Mouse (Mus musculus): ENCODE data around the gene Fancl.
"Not testable (repeated sequence)": the region's sequence is repeated elsewhere in the genome, so short reads cannot be mapped to it uniquely, and the experiment has no call there.

The Fancl gene

GRCm38 (mm10) chr11:26385971-26386370 lies at the start of gene Fancl:
Gene Fancl (plus strand): TSS chr11:26386135.
- DNase-seq (ENCODE audit: low spot score) = no peak

GRCm38 (mm10) chr11:26336848-26337247 lies 49.1 kb upstream of the Fancl start:
- no peak for DNase-seq (ENCODE audit: low spot score)

GRCm38 (mm10) chr11:26370176-26370575 lies 15.8 kb upstream of the Fancl start:
- DNase-seq (ENCODE audit: low spot score) = not testable (repeated sequence)

- not testable (repeated sequence) for DNase-seq (ENCODE audit: low spot score)
Observed at GRCm38 (mm10) chr11:26371980-26372379, 14.0 kb upstream of the Fancl start.

DNA sequence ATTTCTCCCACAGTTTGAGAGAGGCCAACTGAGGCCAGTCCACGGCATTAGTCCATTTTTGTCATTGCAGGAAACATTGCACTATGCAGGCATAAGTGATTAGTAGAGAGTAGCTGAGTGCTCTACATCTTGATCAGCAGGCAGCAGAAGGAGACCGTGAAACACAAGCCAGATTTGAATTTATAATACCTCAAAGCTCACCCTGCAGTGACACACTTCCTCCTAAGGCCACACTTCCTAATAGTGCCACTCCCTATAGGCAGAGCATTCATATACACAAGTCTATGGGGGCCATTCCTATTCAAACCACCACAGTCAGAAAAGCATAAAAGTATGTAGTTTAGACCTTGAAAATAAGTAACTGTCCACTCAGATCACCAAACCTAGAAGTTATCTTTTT lies 11.8 kb upstream of the Fancl start:
- no peak for DNase-seq (ENCODE audit: low spot score)

DNA sequence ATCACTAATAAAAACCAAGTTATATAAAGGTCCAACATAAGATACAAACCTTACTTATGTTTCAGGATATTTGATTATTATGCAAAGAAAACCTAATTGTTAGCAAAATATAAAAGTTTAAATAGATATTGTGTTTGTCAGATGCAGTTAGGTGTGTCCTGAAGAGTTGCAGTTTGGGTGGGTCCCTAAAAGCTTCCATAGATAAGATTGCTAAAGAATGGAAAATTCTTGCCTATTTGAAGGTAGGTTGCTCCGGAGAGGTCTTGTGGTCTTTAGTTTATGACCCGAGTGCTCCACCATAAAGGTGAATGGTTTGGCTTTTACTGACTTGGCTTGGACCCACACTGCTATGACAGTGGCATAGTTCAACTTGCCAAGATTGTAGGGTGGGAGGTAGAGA lies 7.9 kb upstream of the Fancl start:
- no peak for DNase-seq (ENCODE audit: low spot score)

DNA sequence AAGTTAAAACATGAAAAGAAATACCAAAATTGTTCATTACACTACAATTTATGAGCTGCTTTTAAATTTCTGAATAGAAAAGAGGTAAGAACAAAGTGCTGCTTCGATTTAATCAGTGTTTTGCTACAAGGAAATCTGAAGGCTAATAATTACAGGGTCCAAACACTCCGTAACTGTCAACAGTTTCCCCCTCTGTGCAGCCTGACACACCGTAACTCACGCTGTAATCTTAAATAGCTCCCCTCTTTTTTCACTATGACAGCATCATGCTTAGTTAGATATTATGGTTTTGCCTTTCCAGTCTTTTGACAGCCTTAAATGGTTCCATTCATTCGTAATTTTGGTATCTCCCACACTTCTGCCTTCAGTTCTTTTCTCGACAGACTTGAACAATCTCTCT lies 4.4 kb upstream of the Fancl start:
- DNase-seq (ENCODE audit: low spot score) = no peak

DNA sequence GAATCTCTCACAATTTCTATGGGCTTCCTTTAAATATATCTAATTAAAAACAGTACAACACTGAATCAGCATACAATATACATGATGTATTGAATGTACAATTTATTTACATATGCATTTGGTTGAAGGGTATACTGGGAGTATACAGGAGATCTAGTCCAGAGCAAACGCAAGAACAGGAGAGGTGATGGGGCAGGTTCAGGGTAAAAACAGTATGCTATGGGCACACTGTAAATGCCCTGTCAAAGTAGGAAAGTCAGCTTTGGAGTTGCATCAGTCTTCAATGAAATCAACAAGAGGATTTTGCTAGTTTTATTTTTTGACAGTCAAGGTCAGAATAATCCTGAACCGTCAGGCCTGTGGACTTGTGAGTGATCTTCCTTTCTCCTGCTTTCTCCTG lies 743 bp downstream of the Fancl start:
- no peak for DNase-seq (ENCODE audit: low spot score)

DNA sequence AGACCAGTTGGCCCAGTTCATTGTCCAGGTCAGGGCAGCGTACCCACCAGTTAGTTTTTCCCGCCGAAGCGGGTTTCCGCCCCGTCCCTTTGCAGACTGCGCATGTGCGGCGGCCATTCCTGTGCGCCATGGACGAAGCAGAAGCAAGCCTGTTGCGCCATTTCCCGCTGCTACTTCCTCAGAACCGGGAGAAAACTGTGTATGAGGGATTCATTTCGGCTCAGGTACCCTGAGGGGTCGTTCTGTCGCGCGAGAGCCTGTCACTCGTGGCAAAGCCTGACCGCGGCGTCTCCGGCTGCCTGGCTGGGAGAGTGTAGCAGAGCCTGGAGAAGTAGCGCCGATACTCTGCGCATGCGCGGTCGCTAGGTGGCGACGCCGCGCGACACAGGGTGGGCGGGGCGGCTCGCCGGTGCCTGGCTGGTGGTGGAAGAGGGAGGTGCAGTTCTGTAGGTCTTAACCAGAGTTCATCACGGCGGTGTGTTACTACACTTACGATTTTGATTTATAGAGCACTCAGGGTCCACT lies 1.2 kb downstream of the Fancl start:
- DNase-seq (ENCODE audit: low spot score) = peak; percentile 94

DNA sequence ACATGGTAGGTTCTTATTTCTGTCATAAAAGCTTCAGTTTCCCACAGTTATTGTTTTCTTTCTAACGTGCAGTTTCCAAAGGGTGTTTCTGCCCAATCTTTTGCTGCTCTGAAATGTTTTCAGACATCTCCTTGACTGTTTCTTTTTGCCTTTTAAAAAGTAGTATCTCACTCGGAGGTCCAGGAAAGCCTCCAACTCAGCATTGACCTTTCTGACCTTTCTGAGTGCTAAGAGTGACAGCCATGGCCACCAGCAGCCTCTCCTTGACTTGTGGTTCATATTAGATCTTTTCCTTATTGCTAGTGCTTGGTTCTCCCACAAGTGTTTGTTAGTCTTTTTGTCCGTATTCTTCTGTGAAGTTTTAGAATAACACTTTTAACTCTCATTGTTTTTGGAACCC lies 9.6 kb downstream of the Fancl start:
- no peak for DNase-seq (ENCODE audit: low spot score)

- no peak for DNase-seq (ENCODE audit: low spot score)
Observed at GRCm38 (mm10) chr11:26412972-26413371, 27.0 kb downstream of the Fancl start.

GRCm38 (mm10) chr11:26421472-26421871 lies 35.5 kb downstream of the Fancl start:
- DNase-seq (ENCODE audit: low spot score) = no peak

- DNase-seq (ENCODE audit: low spot score) = no peak
Observed at GRCm38 (mm10) chr11:26434229-26434628, 48.3 kb downstream of the Fancl start.

DNA sequence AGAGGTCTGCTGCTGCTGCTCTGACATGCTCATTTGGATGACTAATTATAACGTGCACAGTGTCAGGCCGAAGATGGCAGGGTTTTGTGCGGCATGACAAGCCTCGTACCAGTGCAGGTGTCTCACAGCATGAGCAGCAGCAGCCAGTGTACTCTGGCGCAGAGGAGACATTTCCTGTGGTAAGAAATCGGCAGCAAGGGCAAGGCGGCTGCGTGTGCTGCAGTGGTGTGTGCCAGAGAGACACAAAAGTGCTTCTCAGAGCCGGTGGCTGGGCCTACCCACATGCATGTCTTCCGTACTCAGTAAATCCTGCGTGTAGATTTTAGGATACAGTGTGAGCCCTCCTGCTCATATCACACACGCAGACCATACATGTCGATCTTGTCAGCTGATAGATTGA lies 51.9 kb downstream of the Fancl start:
- no peak for DNase-seq (ENCODE audit: low spot score)

DNA sequence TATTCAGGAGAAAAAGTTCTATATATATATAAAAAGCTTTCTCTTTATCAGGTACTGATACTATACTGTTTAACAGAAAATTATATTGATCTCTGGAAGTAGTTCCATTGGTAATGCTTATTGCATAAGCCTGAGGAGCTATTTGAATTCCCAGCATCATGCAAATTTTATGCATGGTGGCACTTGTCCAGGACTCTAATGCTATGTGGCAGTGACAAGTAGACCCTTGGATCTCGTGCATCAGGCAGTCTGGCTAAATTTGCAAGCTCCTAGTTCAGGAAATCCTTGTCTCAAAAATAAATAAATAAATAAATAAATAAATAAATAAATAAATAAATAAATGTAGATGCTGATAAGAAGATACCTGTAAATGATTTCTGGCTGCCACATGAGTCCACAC lies 55.2 kb downstream of the Fancl start:
- no peak for DNase-seq (ENCODE audit: low spot score)

DNA sequence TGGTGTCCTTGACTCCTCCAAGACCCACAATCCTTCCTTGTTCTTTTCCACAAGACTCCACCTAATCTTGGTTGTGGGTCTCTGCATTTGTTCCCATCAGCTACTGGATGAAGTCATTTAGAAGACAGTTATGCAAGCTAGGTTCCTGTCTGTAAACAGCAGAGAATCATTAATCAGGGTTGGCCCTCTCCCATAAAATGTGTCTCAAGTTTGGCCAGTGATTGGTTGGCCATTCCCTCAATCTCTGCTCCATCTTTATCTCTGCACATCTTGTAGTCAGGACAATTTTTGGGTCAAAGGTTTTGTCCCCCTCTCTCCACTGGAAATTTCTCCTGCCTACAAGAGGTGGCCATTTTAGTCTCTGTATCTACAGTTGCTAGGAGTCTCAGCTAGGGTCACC lies 58.4 kb downstream of the Fancl start:
- no peak for DNase-seq (ENCODE audit: low spot score)

GRCm38 (mm10) chr11:26449789-26450188 lies 63.9 kb downstream of the Fancl start:
- no peak for DNase-seq (ENCODE audit: low spot score)

GRCm38 (mm10) chr11:26450636-26451035 lies 64.7 kb downstream of the Fancl start:
- DNase-seq (ENCODE audit: low spot score) = no peak

GRCm38 (mm10) chr11:26451228-26451627 lies 65.3 kb downstream of the Fancl start:
- no peak for DNase-seq (ENCODE audit: low spot score)

GRCm38 (mm10) chr11:26452693-26453092 lies 66.8 kb downstream of the Fancl start:
- DNase-seq (ENCODE audit: low spot score) = no peak

DNA sequence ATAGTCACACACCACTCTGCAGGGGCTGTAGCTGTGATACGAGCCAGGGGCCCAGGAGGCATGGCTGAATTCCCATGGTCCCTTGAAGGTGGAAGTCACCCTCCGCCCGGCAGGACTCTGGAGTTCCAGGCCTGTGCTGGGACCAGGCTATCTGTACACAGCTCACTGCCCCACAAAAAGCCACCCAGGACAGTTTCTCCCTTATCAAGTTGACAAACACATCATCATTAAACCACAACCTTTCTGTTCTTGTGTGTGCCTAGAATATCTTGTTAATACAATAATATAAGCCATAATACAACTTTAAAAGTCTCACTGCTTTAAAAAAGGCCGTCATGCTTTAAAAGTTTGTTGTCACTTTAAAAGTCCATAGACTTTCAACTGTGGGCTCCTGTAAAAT lies 68.1 kb downstream of the Fancl start:
- DNase-seq (ENCODE audit: low spot score) = no peak

- no peak for DNase-seq (ENCODE audit: low spot score)
Observed at GRCm38 (mm10) chr11:26477037-26477739, 91.3 kb downstream of the Fancl start.

DNA sequence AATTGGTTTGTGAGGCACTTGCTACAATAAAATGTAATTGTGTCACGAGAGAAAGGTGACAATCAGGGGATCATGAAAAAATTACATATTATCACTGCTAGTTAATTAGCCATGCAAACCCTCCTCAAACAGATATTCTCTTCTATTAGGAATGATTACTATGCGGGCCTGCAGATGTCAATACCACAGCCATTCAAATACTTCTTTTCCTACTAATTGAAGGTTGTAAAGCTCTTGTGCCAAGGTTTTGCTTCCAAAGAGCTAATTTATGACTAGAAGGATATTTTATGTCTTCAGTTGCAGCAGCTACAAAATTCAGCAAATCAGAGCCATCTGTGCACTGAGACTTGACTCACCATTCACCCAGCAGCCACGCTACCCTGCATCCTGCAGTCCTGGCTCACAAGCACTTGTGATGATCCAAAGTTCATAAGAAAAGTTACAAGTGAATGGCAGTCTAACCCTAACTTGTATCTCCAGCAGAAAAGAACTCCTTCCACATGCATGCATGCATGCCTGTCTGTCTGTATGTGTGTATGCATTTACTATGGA lies 95.8 kb downstream of the Fancl start:
- no peak for DNase-seq (ENCODE audit: low spot score)
